ENCODE assay signal across 10 mouse cellular contexts in genomic region chr10:86281238-86281637, GRCm38 (mm10).
"Had no signal": no experiment of that assay in that cellular context is flagged by ENCODE, and none has a peak within 500 bp of the region (broad histone marks: within the 10 kb centered on the region; RNA-seq: fewer than 3 reads in every experiment).

No protein-coding gene starts in this region.

- H3K27me3 ChIP-seq: liver, embryonic 15.5 days; lung, embryonic 15.5 days; midbrain, embryonic 12.5 days; neural tube, embryonic 13.5 days had no signal

- DNase-seq: kidney, adult 9 months; kidney, postnatal 36 days; right cerebral cortex, postnatal 14 days; thymus, postnatal 36 days had no signal

- H3K4me3 ChIP-seq: limb, embryonic 10.5 days; liver, embryonic 15.5 days; lung, embryonic 15.5 days; midbrain, embryonic 12.5 days; neural tube, embryonic 13.5 days had no signal

- H3K36me3 ChIP-seq: limb, embryonic 10.5 days; liver, embryonic 15.5 days; lung, embryonic 15.5 days; midbrain, embryonic 12.5 days; neural tube, embryonic 13.5 days had no signal

- H3K4me1 ChIP-seq: liver, embryonic 15.5 days; lung, embryonic 15.5 days; midbrain, embryonic 12.5 days; neural tube, embryonic 13.5 days had no signal

- H3K27ac ChIP-seq: kidney, postnatal 0 days; limb, embryonic 10.5 days; liver, embryonic 15.5 days; lung, embryonic 15.5 days; midbrain, embryonic 12.5 days; neural tube, embryonic 13.5 days had no signal

- H3K9ac ChIP-seq: liver, embryonic 15.5 days; lung, embryonic 15.5 days; midbrain, embryonic 12.5 days; neural tube, embryonic 13.5 days had no signal
